Mouse (Mus musculus): ENCODE results near the gene Gas8.

- no peak for TF ChIP-seq CHD2 (IDR thresholded peaks at IDR 0.05; ENCODE audit: low read depth, low read length)
- TF ChIP-seq ZC3H11A (IDR thresholded peaks at IDR 0.05; ENCODE audit: borderline replicate concordance, low read depth, low read length), result no peak
- TF ChIP-seq ZNF384 (IDR thresholded peaks at IDR 0.05; ENCODE audit: low read depth, low read length), result no peak
- no peak for TF ChIP-seq MAFK (IDR thresholded peaks at IDR 0.05; ENCODE audit: insufficient read depth, low read depth, low read length)
- no peak for TF ChIP-seq HCFC1 (IDR thresholded peaks at IDR 0.05; ENCODE audit: borderline replicate concordance, insufficient read depth, low read length)
Observed at GRCm38 (mm10) chr8:123505695-123506094, 12.9 kb upstream of the Gas8 start.

All from ES-E14 (cell line).